8 mouse cellular contexts compared by ENCODE assay signal in genomic region chr3:123264706-123265105, GRCm38 (mm10). TPM values are rescaled to one million over a fixed set of nuclear protein-coding genes. Genes with fewer than 3 reads are reported as not detected.
DNase-seq lines count a peak whose midpoint lies in the region; ATAC-seq and TF ChIP-seq lines count a peak whose summit lies in the region.

No protein-coding gene starts in this region.

- no peak for TF ChIP-seq EP300 in stomach, postnatal 0 days (optimal IDR thresholded peaks at IDR 0.05)

- H3K9ac ChIP-seq in forebrain, embryonic 12.5 days: no peak overlapping the region
- peak overlapping the region; percentile 14; the same call in 1 of the 2 replicates for H3K9ac ChIP-seq in kidney, postnatal 0 days (ENCODE audit: low read depth, low read length)
- H3K9ac ChIP-seq in stomach, postnatal 0 days (ENCODE audit: low read length): no peak overlapping the region
- H3K9ac ChIP-seq in liver, embryonic 12.5 days: no peak overlapping the region

- no peak for TF ChIP-seq CTCF in E14TG2a.4 (conservative IDR thresholded peaks at IDR 0.05; ENCODE audit: low read length)
- TF ChIP-seq CTCF in kidney, postnatal 0 days (IDR thresholded peaks at IDR 0.05; ENCODE audit: low read depth): no peak
- no peak for TF ChIP-seq CTCF in stomach, postnatal 0 days (IDR thresholded peaks at IDR 0.05; ENCODE audit: low read depth)

- peaks cover 44% of the 10 kb centered on the region for H3K27me3 ChIP-seq in forebrain, embryonic 10.5 days (ENCODE audit: poor library complexity, severe bottlenecking)
- H3K27me3 ChIP-seq in forebrain, embryonic 12.5 days: peaks cover 30% of the 10 kb centered on the region
- H3K27me3 ChIP-seq in E14TG2a.4 (ENCODE audit: insufficient read depth, low read length): peaks cover 17% of the 10 kb centered on the region
- no peaks in the 10 kb centered on the region for H3K27me3 ChIP-seq in kidney, postnatal 0 days (ENCODE audit: insufficient read depth, low read length)
- no peaks in the 10 kb centered on the region for H3K27me3 ChIP-seq in stomach, postnatal 0 days (ENCODE audit: control insufficient read depth, insufficient read depth, low read length)
- H3K27me3 ChIP-seq in liver, embryonic 12.5 days (replicated peaks): peaks cover 36% of the 10 kb centered on the region

- H3K36me3 ChIP-seq in forebrain, embryonic 10.5 days (replicated peaks): no peaks in the 10 kb centered on the region
- H3K36me3 ChIP-seq in forebrain, embryonic 12.5 days (replicated peaks): no peaks in the 10 kb centered on the region
- peaks cover 3% of the 10 kb centered on the region for H3K36me3 ChIP-seq in E14TG2a.4 (ENCODE audit: insufficient read depth, low read length)
- H3K36me3 ChIP-seq in kidney, postnatal 0 days (ENCODE audit: insufficient read depth, low read length): 0 out of 2 replicates have a peak, but pooled peaks cover under 1% of the 10 kb centered on the region
- peaks cover 2% of the 10 kb centered on the region; the same call in 1 of the 2 replicates for H3K36me3 ChIP-seq in stomach, postnatal 0 days (ENCODE audit: control insufficient read depth, insufficient read depth, low read length)
- peaks cover 2% of the 10 kb centered on the region; the same call in 1 of the 2 replicates for H3K36me3 ChIP-seq in liver, embryonic 12.5 days

- H3K4me3 ChIP-seq in forebrain, embryonic 10.5 days: peak overlapping the region; percentile 10; the same call in 1 of the 2 replicates
- no peak overlapping the region for H3K4me3 ChIP-seq in forebrain, embryonic 12.5 days (replicated peaks)
- peak overlapping the region; percentile 82 for H3K4me3 ChIP-seq in E14TG2a.4 (replicated peaks; ENCODE audit: low read length)
- peak overlapping the region; percentile 28 for H3K4me3 ChIP-seq in kidney, postnatal 0 days (replicated peaks; ENCODE audit: low read depth, low read length)
- peak overlapping the region; percentile 35 for H3K4me3 ChIP-seq in stomach, postnatal 0 days (ENCODE audit: low read depth, low read length)
- no peak overlapping the region for H3K4me3 ChIP-seq in liver, embryonic 12.5 days

- no peak overlapping the region for H3K4me2 ChIP-seq in forebrain, embryonic 12.5 days
- H3K4me2 ChIP-seq in kidney, postnatal 0 days (ENCODE audit: low read length): peak overlapping the region; percentile 54
- H3K4me2 ChIP-seq in stomach, postnatal 0 days (replicated peaks; ENCODE audit: low read depth): peak overlapping the region; percentile 32
- H3K4me2 ChIP-seq in liver, embryonic 12.5 days: no peak overlapping the region

- H3K9me3 ChIP-seq in forebrain, embryonic 10.5 days: no peaks in the 10 kb centered on the region
- H3K9me3 ChIP-seq in forebrain, embryonic 12.5 days: no peaks in the 10 kb centered on the region
- no peaks in the 10 kb centered on the region for H3K9me3 ChIP-seq in E14TG2a.4 (ENCODE audit: low read length)
- H3K9me3 ChIP-seq in kidney, postnatal 0 days (replicated peaks; ENCODE audit: low read length): no peaks in the 10 kb centered on the region
- H3K9me3 ChIP-seq in stomach, postnatal 0 days (ENCODE audit: control insufficient read depth, low read length): no peaks in the 10 kb centered on the region
- no peaks in the 10 kb centered on the region for H3K9me3 ChIP-seq in liver, embryonic 12.5 days (replicated peaks)

- 58% methylated on average over 6 of the region's 6 CpGs for whole genome bisulfite sequencing in forebrain, embryonic 10.5 days
- WGBS in forebrain, embryonic 12.5 days: 60% methylated on average over 6 of the region's 6 CpGs
- WGBS in kidney, postnatal 0 days: 38% methylated on average over 6 of the region's 6 CpGs
- 33% methylated on average over 6 of the region's 6 CpGs for WGBS in stomach, postnatal 0 days
- 64% methylated on average over 6 of the region's 6 CpGs for WGBS in liver, embryonic 12.5 days (ENCODE audit: insufficient replicate concordance)

- H3K4me1 ChIP-seq in forebrain, embryonic 10.5 days: peaks cover 9% of the 10 kb centered on the region
- peaks cover 8% of the 10 kb centered on the region; the same call in 1 of the 2 replicates for H3K4me1 ChIP-seq in forebrain, embryonic 12.5 days
- H3K4me1 ChIP-seq in E14TG2a.4 (replicated peaks; ENCODE audit: low read depth, low read length): peaks cover 32% of the 10 kb centered on the region
- H3K4me1 ChIP-seq in kidney, postnatal 0 days (replicated peaks; ENCODE audit: insufficient read depth, low read length): 0 out of 2 replicates have a peak, but pooled peaks cover 4% of the 10 kb centered on the region
- no peaks in the 10 kb centered on the region for H3K4me1 ChIP-seq in stomach, postnatal 0 days (replicated peaks; ENCODE audit: control insufficient read depth, insufficient read depth)
- no peaks in the 10 kb centered on the region for H3K4me1 ChIP-seq in liver, embryonic 12.5 days

- H3K27ac ChIP-seq in forebrain, embryonic 10.5 days: no peak overlapping the region
- H3K27ac ChIP-seq in forebrain, embryonic 12.5 days: no peak overlapping the region
- H3K27ac ChIP-seq in kidney, postnatal 0 days: no peak overlapping the region
- 0 out of 2 replicates have a peak overlapping the region, but pooled peaks have one; percentile 18 for H3K27ac ChIP-seq in stomach, postnatal 0 days (replicated peaks)
- no peak overlapping the region for H3K27ac ChIP-seq in liver, embryonic 12.5 days

- DNase-seq in forebrain, embryonic 10.5 days (ENCODE audit: extremely low spot score, low spot score): no peak
- DNase-seq in heart, adult 9 months (ENCODE audit: low spot score in 2 of 2): peak; percentile 27 to 57
- peak; percentile 59 for DNase-seq in kidney, postnatal 0 days (ENCODE audit: low spot score)
- no peak for DNase-seq in stomach, postnatal 0 days (ENCODE audit: low spot score)
- no peak for DNase-seq in spleen, adult 12 weeks (ENCODE audit: low spot score)

- no peak for ATAC-seq in forebrain, embryonic 12.5 days (ENCODE audit: low FRiP score)
- ATAC-seq in kidney, postnatal 0 days (replicated peaks; ENCODE audit: low FRiP score, low read depth): no peak
- ATAC-seq in stomach, postnatal 0 days (ENCODE audit: low FRiP score, low TSS enrichment): no peak
- no peak for ATAC-seq in liver, embryonic 12.5 days

RNA-seq across cellular contexts. Expression of gene Sec24d, which starts 2.5 kb away (rescaled TPM):
- 16.9 and 18.0 TPM in 2 replicates for polyA plus RNA-seq in forebrain, embryonic 10.5 days (2016; fragmentation: Nextera tagmentation; extraction: Ambion mirVana)
- polyA plus RNA-seq in forebrain, embryonic 12.5 days (2016; fragmentation: Nextera tagmentation; extraction: Ambion mirVana): 13.2 and 16.9 TPM in 2 replicates
- 51.4 and 61.1 TPM in 2 replicates for polyA plus RNA-seq in kidney, postnatal 0 days (2015; fragmentation: Nextera tagmentation; extraction: Ambion mirVana)
- polyA plus RNA-seq in stomach, postnatal 0 days (2015; fragmentation: Nextera tagmentation; extraction: Ambion mirVana): 53.1 and 55.6 TPM in 2 replicates
- 18.8 and 21.6 TPM in 2 replicates for polyA plus RNA-seq in liver, embryonic 12.5 days (2016; fragmentation: Nextera tagmentation; extraction: Ambion mirVana)

RNA-seq across cellular contexts. Expression of gene Synpo2, which starts 28.8 kb away (rescaled TPM):
- polyA plus RNA-seq in forebrain, embryonic 10.5 days (2016; fragmentation: Nextera tagmentation; extraction: Ambion mirVana): 1.3 and 1.6 TPM in 2 replicates
- 1.6 and 2.8 TPM in 2 replicates for polyA plus RNA-seq in forebrain, embryonic 12.5 days (2016; fragmentation: Nextera tagmentation; extraction: Ambion mirVana)
- polyA plus RNA-seq in kidney, postnatal 0 days (2015; fragmentation: Nextera tagmentation; extraction: Ambion mirVana): 5.1 and 5.2 TPM in 2 replicates
- 19.9 and 20.7 TPM in 2 replicates for polyA plus RNA-seq in stomach, postnatal 0 days (2015; fragmentation: Nextera tagmentation; extraction: Ambion mirVana)
- 0.89 and 0.96 TPM in 2 replicates for polyA plus RNA-seq in liver, embryonic 12.5 days (2016; fragmentation: Nextera tagmentation; extraction: Ambion mirVana)

Comparison
In these comparisons a context has a peak if more than half of its experiments do, and no peak if none do; other contexts are left out.
1. H3K4me3 ChIP-seq: peak in forebrain, embryonic 10.5 days (single experiment), E14TG2a.4 (single experiment), kidney, postnatal 0 days (single experiment) and stomach, postnatal 0 days (single experiment); none in forebrain, embryonic 12.5 days (single experiment) and liver, embryonic 12.5 days (single experiment).
2. DNase-seq: peak in heart, adult 9 months (2 of 2) and kidney, postnatal 0 days (single experiment); none in forebrain, embryonic 10.5 days (single experiment), stomach, postnatal 0 days (single experiment) and spleen, adult 12 weeks (single experiment).
3. H3K4me2 ChIP-seq: peak in kidney, postnatal 0 days (single experiment) and stomach, postnatal 0 days (single experiment); none in forebrain, embryonic 12.5 days (single experiment) and liver, embryonic 12.5 days (single experiment).